Mouse (Mus musculus): ENCODE data around the gene R3hdml. TPM values are rescaled to one million over a fixed set of nuclear protein-coding genes. Genes with fewer than 3 reads are reported as not detected.

R3hdml gene
- polyA plus RNA-seq, 1 experiment from 2014 or later = not detected

DNA sequence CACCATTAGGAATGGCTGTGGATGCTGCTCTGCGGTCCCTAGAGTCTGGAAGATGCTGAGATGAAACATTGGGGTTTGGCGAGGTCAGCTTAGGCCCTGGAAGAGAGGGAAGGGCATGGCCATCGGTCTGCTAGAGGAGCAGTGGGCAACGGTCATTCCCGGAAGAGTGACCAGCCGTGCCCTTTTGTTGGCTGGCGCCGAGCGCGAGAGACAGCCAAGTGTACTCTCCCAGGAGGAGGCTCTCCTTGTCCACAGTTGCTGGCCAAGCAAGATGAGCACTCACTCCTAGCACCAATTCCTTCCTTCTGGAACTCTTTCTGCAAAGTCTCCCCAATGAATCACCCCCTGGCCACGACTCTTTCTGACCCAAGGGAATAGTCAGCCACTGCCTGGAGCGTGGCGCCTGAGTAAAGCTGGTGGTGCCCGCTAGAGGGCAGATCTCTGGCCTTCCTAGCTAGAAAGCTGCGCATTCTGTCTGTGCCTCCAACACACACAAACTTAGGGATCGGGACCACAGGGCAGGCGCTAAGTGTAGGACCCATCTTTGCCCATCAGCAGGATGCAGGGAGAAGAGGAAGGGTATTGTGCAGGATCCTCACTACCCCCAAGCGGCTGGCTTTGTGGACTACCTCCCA is 11.8 kb upstream of the R3hdml start:
- H3K4me2 ChIP-seq = no peak overlapping the region
- ATAC-seq (ENCODE audit: low read depth) = no peak
- WGBS = 54% methylated on average over 18 of the region's 18 CpGs

GRCm38 (mm10) chr2:163481539-163482029 is 10.5 kb upstream of the R3hdml start:
- WGBS = 1% methylated on average over 21 of the region's 21 CpGs
- no peaks in the 10 kb centered on the region for H3K9me3 ChIP-seq
- H3K9ac ChIP-seq = peak overlapping the region; percentile 64
- H3K4me3 ChIP-seq = peak overlapping the region; percentile 29
- H3K27ac ChIP-seq (replicated peaks) = no peak overlapping the region
- peak overlapping the region; percentile 57 for H3K4me2 ChIP-seq
- peak; percentile 79 for ATAC-seq (ENCODE audit: low read depth)
- no peaks in the 10 kb centered on the region for H3K36me3 ChIP-seq
- H3K27me3 ChIP-seq = peaks cover 21% of the 10 kb centered on the region
- peaks cover 7% of the 10 kb centered on the region for H3K4me1 ChIP-seq (replicated peaks)

More for the DNA sequence above, 11.8 kb upstream of the R3hdml start:
- Histone ChIP-seq H3K4me3 (no peak overlapping the region), H3K27ac (replicated peaks) (no peak overlapping the region), H3K36me3 (no peaks in the 10 kb centered on the region), H3K9me3 (no peaks in the 10 kb centered on the region), H3K4me1 (replicated peaks) (peaks cover 7% of the 10 kb centered on the region), H3K9ac (no peak overlapping the region), H3K27me3 (peaks cover 21% of the 10 kb centered on the region)

- 90% methylated on average over 3 of the region's 3 CpGs for WGBS
- no peak for ATAC-seq (ENCODE audit: low read depth)
These were observed 4.8 kb upstream of the R3hdml start for GRCm38 (mm10) chr2:163487360-163487759.

GRCm38 (mm10) chr2:163489725-163490291 is 2.3 kb upstream of the R3hdml start:
- H3K27me3 ChIP-seq = no peaks in the 10 kb centered on the region
- no peak overlapping the region for H3K4me3 ChIP-seq
- no peaks in the 10 kb centered on the region for H3K36me3 ChIP-seq
- 64% methylated on average over 5 of the region's 5 CpGs for WGBS
- H3K9ac ChIP-seq = no peak overlapping the region
- peaks cover 9% of the 10 kb centered on the region for H3K4me1 ChIP-seq (replicated peaks)
- no peaks in the 10 kb centered on the region for H3K9me3 ChIP-seq
- ATAC-seq (ENCODE audit: low read depth) = no peak
- no peak overlapping the region for H3K4me2 ChIP-seq
- no peak overlapping the region for H3K27ac ChIP-seq (replicated peaks)

More at GRCm38 (mm10) chr2:163487360-163487759, 4.8 kb upstream of the R3hdml start:
- Histone ChIP-seq H3K9ac (no peak overlapping the region), H3K27ac (replicated peaks) (no peak overlapping the region), H3K9me3 (no peaks in the 10 kb centered on the region), H3K4me2 (no peak overlapping the region), H3K36me3 (no peaks in the 10 kb centered on the region), H3K4me3 (no peak overlapping the region), H3K27me3 (peaks cover 2% of the 10 kb centered on the region; the same call in 1 of the 2 replicates), H3K4me1 (replicated peaks) (peaks cover 5% of the 10 kb centered on the region; the same call in 1 of the 2 replicates)

DNA sequence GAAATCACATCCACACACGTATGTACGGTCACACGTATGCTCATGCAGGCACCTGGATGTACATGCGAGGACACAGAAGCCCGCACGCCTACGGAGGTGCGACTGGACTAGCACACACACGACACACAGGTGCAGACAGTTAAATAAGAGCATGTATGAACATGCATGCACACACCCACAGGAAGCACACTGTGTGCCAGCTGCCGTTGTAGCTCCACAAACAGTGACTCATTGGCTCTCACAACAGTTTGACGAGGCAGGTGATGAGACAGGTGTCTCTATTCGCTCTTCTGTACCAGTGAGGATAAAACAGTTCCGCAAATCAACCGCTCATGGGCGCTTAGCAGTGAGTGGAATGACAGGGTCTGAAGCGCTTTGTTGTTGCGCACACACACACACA is 1.5 kb upstream of the R3hdml start:
- H3K9ac ChIP-seq = no peak overlapping the region
- no peaks in the 10 kb centered on the region for H3K9me3 ChIP-seq
- no peak for ATAC-seq (ENCODE audit: low read depth)
- 93% methylated on average over 17 of the region's 17 CpGs for WGBS
- H3K4me3 ChIP-seq = no peak overlapping the region
- no peaks in the 10 kb centered on the region for H3K27me3 ChIP-seq
- no peaks in the 10 kb centered on the region for H3K36me3 ChIP-seq
- H3K4me1 ChIP-seq (replicated peaks) = peaks cover 9% of the 10 kb centered on the region
- H3K27ac ChIP-seq (replicated peaks) = no peak overlapping the region
- H3K4me2 ChIP-seq = no peak overlapping the region

- H3K9ac ChIP-seq = no peak overlapping the region
- no peaks in the 10 kb centered on the region for H3K9me3 ChIP-seq
- no peak overlapping the region for H3K4me3 ChIP-seq
- H3K27me3 ChIP-seq = no peaks in the 10 kb centered on the region
- H3K4me2 ChIP-seq = no peak overlapping the region
- H3K27ac ChIP-seq (replicated peaks) = no peak overlapping the region
- H3K4me1 ChIP-seq (replicated peaks) = peaks cover 9% of the 10 kb centered on the region
- ATAC-seq (ENCODE audit: low read depth) = 0 out of 2 replicates have a peak, but pooled peaks have one; percentile 23
- H3K36me3 ChIP-seq = no peaks in the 10 kb centered on the region
- WGBS = 60% methylated on average over 7 of the region's 7 CpGs
These were observed 767 bp upstream of the R3hdml start for GRCm38 (mm10) chr2:163491351-163491750.

GRCm38 (mm10) chr2:163493031-163493430 is 913 bp downstream of the R3hdml start:
- peaks cover 9% of the 10 kb centered on the region for H3K4me1 ChIP-seq (replicated peaks)
- no peaks in the 10 kb centered on the region for H3K27me3 ChIP-seq
- no peak overlapping the region for H3K4me2 ChIP-seq
- WGBS = 22% methylated on average over 5 of the region's 5 CpGs
- H3K27ac ChIP-seq (replicated peaks) = no peak overlapping the region
- H3K4me3 ChIP-seq = no peak overlapping the region
- no peak overlapping the region for H3K9ac ChIP-seq
- no peak for ATAC-seq (ENCODE audit: low read depth)
- H3K36me3 ChIP-seq = no peaks in the 10 kb centered on the region
- no peaks in the 10 kb centered on the region for H3K9me3 ChIP-seq

- no peaks in the 10 kb centered on the region for H3K27me3 ChIP-seq
- H3K27ac ChIP-seq (replicated peaks) = no peak overlapping the region
- H3K9me3 ChIP-seq = no peaks in the 10 kb centered on the region
- H3K4me3 ChIP-seq = no peak overlapping the region
- 67% methylated on average over 5 of the region's 5 CpGs for WGBS
- no peak overlapping the region for H3K9ac ChIP-seq
- H3K4me2 ChIP-seq = no peak overlapping the region
- no peaks in the 10 kb centered on the region for H3K36me3 ChIP-seq
- H3K4me1 ChIP-seq (replicated peaks) = peaks cover 9% of the 10 kb centered on the region
- no peak for ATAC-seq (ENCODE audit: low read depth)
These were observed 1.9 kb downstream of the R3hdml start for GRCm38 (mm10) chr2:163493976-163494375.

DNA sequence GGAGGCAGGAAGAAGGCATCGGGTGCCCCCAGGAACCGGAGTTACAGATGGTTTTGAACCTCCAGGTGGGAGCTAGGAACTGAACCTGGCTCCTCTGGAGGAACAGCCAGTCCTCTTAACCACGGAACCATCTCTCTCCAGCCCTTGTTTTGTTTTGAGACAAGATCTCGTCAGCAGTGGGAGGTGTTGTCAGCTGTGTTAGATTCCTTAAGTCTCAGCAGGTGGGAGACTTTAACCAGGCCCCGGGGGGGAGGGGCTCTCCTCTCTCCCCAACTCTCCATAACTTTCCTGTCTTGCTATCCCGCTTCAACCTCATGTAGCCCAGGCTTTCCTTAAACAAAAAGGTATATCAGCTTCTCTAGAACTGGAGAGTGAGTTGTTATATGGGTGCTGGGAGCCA is 2.3 kb downstream of the R3hdml start:
- peaks cover 9% of the 10 kb centered on the region for H3K4me1 ChIP-seq (replicated peaks)
- H3K9ac ChIP-seq = no peak overlapping the region
- no peak overlapping the region for H3K4me3 ChIP-seq
- no peak for ATAC-seq (ENCODE audit: low read depth)
- no peak overlapping the region for H3K27ac ChIP-seq (replicated peaks)
- H3K9me3 ChIP-seq = no peaks in the 10 kb centered on the region
- 58% methylated on average over 6 of the region's 6 CpGs for WGBS
- H3K4me2 ChIP-seq = no peak overlapping the region
- H3K36me3 ChIP-seq = no peaks in the 10 kb centered on the region
- no peaks in the 10 kb centered on the region for H3K27me3 ChIP-seq

DNA sequence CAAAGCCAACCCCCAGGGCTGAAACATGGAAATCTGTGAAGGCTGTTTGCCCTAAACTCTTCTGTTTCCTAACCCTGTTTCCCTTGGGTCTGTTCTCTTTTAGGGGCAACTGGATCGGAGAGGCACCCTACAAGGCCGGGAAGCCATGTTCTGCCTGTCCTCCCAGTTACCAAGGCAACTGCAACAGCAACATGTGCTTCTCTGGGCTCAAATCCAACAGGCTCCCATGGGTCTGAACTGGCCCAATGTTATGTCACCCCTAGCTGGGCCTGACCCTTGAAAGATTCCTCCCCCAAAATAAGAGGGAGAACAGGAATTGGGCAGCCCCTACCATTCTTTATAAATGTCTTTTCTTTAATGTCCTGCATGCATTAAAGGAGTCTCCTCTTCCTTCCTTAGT is 10.1 kb downstream of the R3hdml start:
- H3K9ac ChIP-seq = no peak overlapping the region
- 64% methylated on average over 2 of the region's 2 CpGs for WGBS
- H3K27ac ChIP-seq (replicated peaks) = no peak overlapping the region
- no peak overlapping the region for H3K4me2 ChIP-seq
- H3K36me3 ChIP-seq = no peaks in the 10 kb centered on the region
- ATAC-seq (ENCODE audit: low read depth) = no peak
- no peak overlapping the region for H3K4me3 ChIP-seq
- H3K4me1 ChIP-seq (replicated peaks) = no peaks in the 10 kb centered on the region
- H3K9me3 ChIP-seq = no peaks in the 10 kb centered on the region
- no peaks in the 10 kb centered on the region for H3K27me3 ChIP-seq

DNA sequence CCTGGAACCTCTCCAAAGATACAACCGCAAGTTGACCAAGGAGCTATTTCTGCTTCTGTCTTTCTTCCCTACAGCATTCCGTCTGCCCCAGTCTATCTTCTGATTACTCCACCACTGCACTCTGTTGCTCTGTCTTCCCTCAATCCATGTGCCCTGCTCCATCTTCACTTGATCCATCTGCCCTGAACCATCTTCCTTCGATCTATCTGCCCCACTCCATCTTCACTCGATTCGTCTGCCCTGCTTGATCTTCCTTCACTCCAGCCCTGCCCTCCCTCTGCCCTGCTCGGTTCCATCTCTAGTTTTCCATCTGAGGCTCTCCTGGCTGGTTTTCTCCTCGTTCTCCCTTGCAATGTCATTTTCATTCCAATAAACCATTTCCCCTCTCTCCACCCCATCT is 11.1 kb downstream of the R3hdml start:
- no peak overlapping the region for H3K4me2 ChIP-seq
- no peaks in the 10 kb centered on the region for H3K4me1 ChIP-seq (replicated peaks)
- no peak overlapping the region for H3K27ac ChIP-seq (replicated peaks)
- H3K9me3 ChIP-seq = no peaks in the 10 kb centered on the region
- no peaks in the 10 kb centered on the region for H3K27me3 ChIP-seq
- 52% methylated on average over 7 of the region's 7 CpGs for WGBS
- no peaks in the 10 kb centered on the region for H3K36me3 ChIP-seq
- no peak overlapping the region for H3K9ac ChIP-seq
- ATAC-seq (ENCODE audit: low read depth) = no peak
- no peak overlapping the region for H3K4me3 ChIP-seq

DNA sequence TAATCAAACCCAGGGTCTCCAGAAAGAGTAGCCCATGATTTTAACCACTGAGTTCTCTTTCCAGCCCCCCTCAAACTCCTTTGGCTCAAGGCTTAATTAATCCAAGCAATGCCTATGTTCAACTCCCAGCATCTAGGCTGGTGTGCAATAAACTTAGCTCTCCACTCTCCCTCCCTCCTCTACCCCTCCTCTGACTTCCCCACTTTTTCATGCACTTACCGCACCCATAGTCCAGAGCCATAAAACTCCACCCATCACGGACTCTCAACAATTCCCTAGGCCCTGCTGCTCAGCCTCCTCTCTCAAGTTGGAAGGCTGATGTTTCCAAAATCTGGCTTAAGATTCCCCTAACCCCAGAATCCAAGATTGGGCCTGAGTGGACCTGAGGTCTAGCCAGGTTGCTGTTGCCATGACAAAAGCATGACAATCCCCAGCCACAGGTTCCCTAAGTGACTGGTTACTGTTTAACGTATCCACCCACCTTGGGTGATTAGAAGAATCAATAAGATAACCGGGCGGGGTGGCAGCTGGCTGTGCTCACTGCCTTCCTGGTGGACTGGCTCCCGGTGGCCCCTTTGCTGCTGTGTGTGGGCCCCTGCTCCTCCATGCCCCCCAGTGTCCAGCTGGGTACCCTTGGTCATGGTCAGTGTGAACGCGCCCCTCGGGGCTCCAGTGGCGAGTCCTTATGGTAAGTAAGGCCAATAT is 14.3 kb downstream of the R3hdml start, which contains the start of gene Hnf4a:
Gene Hnf4a, plus strand, starts transcription at position 509 of the 705 bp plus-strand sequence.
- no peak within 1 kb of the TSS for H3K4me2 ChIP-seq
- H3K9ac ChIP-seq = no peak within 1 kb of the TSS
- ATAC-seq (ENCODE audit: low read depth) = no peak
- no peaks in the 10 kb centered on the region for H3K27me3 ChIP-seq
- 69% methylated on average over 10 of the region's 10 CpGs for WGBS
- no peak within 1 kb of the TSS for H3K4me3 ChIP-seq
- H3K4me1 ChIP-seq (replicated peaks) = no peaks in the 10 kb centered on the region
- H3K36me3 ChIP-seq = no peaks in the 10 kb centered on the region
- no peaks in the 10 kb centered on the region for H3K9me3 ChIP-seq
- H3K27ac ChIP-seq (replicated peaks) = no peak within 1 kb of the TSS

Data from neural tube, embryonic 13.5 days (tissue).